Mouse (Mus musculus) ES-E14 (cell line): ENCODE data around the gene Timm10.

Experiments used
- CHD2 ChIP-seq: IDR thresholded peaks from 2 replicates; pipeline ENCODE4 v1.6.1; 2014; ENCODE audit warnings: mild to moderate bottlenecking, low read depth, low read length, inconsistent platforms
- HCFC1 ChIP-seq: IDR thresholded peaks from 2 replicates; pipeline ENCODE4 v1.6.1; 2012; ENCODE audit warnings: low read length, inconsistent platforms, borderline replicate concordance; ENCODE audit not compliant: insufficient read depth
- MAFK ChIP-seq: IDR thresholded peaks from 2 replicates; pipeline ENCODE4 v1.6.1; 2014; ENCODE audit warnings: mild to moderate bottlenecking, low read depth, low read length, inconsistent platforms; ENCODE audit not compliant: insufficient read depth
- ZC3H11A ChIP-seq: IDR thresholded peaks from 2 replicates; pipeline ENCODE4 v1.6.1; 2012; ENCODE audit warnings: low read depth, mild to moderate bottlenecking, inconsistent platforms, low read length, borderline replicate concordance
- ZNF384 ChIP-seq: IDR thresholded peaks from 2 replicates; pipeline ENCODE4 v1.6.1; 2012; ENCODE audit warnings: low read depth, low read length, inconsistent platforms

DNA sequence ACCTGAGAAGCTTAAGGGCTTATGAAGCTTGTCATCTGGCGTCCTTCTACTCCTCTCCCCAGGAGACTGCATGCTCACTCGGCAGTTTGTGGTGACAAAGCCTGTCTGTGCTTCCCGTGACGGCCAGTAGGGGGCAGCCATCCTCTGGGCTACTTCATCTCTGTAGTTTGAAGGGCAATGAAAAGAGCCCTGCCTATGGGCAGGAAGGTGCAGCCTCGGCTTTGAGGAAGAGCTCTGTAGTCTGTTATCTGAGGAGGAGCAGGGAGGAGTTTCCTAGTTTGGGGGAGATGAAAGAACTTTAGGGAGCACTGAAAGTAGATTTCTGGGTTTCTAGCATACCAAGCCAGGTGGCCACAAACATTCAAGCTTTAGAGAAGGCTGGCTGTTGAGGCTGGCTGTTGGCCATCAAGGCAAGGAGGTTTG, 41.7 kb downstream of the Timm10 start:
- TF ChIP-seq HCFC1, result no peak
- TF ChIP-seq CHD2, result no peak
- TF ChIP-seq ZNF384, result no peak
- TF ChIP-seq ZC3H11A, result peak; percentile 10; the same call in 1 of the 2 replicates
- TF ChIP-seq MAFK, result peak; percentile 53; the same call in 1 of the 2 replicates
